Comparison of ENCODE assay signal across 9 mouse cellular contexts in genomic region chr7:139944291-139945240, GRCm38 (mm10). TPM values are rescaled to one million over a fixed set of nuclear protein-coding genes. Genes with fewer than 3 reads are reported as not detected.
A peak's percentile ranks its signal among the peaks of the same experiment; 100 is the strongest.
DNase-seq lines count a peak whose midpoint lies in the region; ATAC-seq and TF ChIP-seq lines count a peak whose summit lies in the region.
"Had no signal": no experiment of that assay in that cellular context is flagged by ENCODE, and none has a peak within 500 bp of the region (broad histone marks: within the 10 kb centered on the region; RNA-seq: fewer than 3 reads in every experiment).

No protein-coding gene starts in this region.

- TF ChIP-seq CTCF in hindbrain, postnatal 0 days (IDR thresholded peaks at IDR 0.05; ENCODE audit: low read depth) = no peak

- H3K27ac ChIP-seq in heart, embryonic 15.5 days = no peak overlapping the region
- no peak overlapping the region for H3K27ac ChIP-seq in hindbrain, postnatal 0 days
- no peak overlapping the region for H3K27ac ChIP-seq in midbrain, embryonic 16.5 days (ENCODE audit: low read length)

- intact Hi-C loops in left cerebral cortex, postnatal 14 days (cut with DNase I) = no loop called here

- H3K4me2 ChIP-seq in heart, embryonic 15.5 days = peak overlapping the region; percentile 73
- peak overlapping the region; percentile 46 for H3K4me2 ChIP-seq in hindbrain, postnatal 0 days (ENCODE audit: low read depth, low read length)
- peak overlapping the region; percentile 51 for H3K4me2 ChIP-seq in midbrain, embryonic 16.5 days (ENCODE audit: low read length)

- H3K4me1 ChIP-seq in heart, embryonic 15.5 days (replicated peaks) = peaks cover 14% of the 10 kb centered on the region
- peaks cover 2% of the 10 kb centered on the region; the same call in 1 of the 2 replicates for H3K4me1 ChIP-seq in hindbrain, postnatal 0 days (ENCODE audit: insufficient read depth, low read length)
- peaks cover 9% of the 10 kb centered on the region for H3K4me1 ChIP-seq in midbrain, embryonic 16.5 days (ENCODE audit: control insufficient read depth, insufficient read depth, low read length)

- H3K4me3 ChIP-seq in heart, embryonic 15.5 days = peak overlapping the region; percentile 47
- H3K4me3 ChIP-seq in hindbrain, postnatal 0 days (ENCODE audit: low read length) = peak overlapping the region; percentile 32
- H3K4me3 ChIP-seq in midbrain, embryonic 16.5 days (ENCODE audit: low read depth, low read length) = peak overlapping the region; percentile 30

- WGBS in heart, embryonic 15.5 days = 3% methylated on average over 68 of the region's 68 CpGs
- 4% methylated on average over 68 of the region's 68 CpGs for WGBS in hindbrain, postnatal 0 days
- WGBS in midbrain, embryonic 16.5 days = 4% methylated on average over 66 of the region's 68 CpGs

- no peaks in the 10 kb centered on the region for H3K9me3 ChIP-seq in heart, embryonic 15.5 days (replicated peaks)
- H3K9me3 ChIP-seq in hindbrain, postnatal 0 days (ENCODE audit: low read length) = no peaks in the 10 kb centered on the region
- no peaks in the 10 kb centered on the region for H3K9me3 ChIP-seq in midbrain, embryonic 16.5 days (replicated peaks; ENCODE audit: control insufficient read depth, low read length, poor library complexity, severe bottlenecking)

- DNase-seq in heart, adult 11 months = no peak
- DNase-seq in ZHBTc4 (ENCODE audit: low read depth, low spot score) = peak; percentile 82
- no peak for DNase-seq in hindbrain, postnatal 0 days (ENCODE audit: low spot score)
- no peak for DNase-seq in left cerebral cortex, postnatal 14 days (ENCODE audit: low spot score in 2 of 2)
- no peak for DNase-seq in layer of hippocampus, postnatal 10 days (ENCODE audit: low spot score in 2 of 2)
- no peak for DNase-seq in urinary bladder, postnatal 36 days (ENCODE audit: low spot score in 2 of 2)

- peaks cover 95% of the 10 kb centered on the region for H3K27me3 ChIP-seq in heart, embryonic 15.5 days
- H3K27me3 ChIP-seq in hindbrain, postnatal 0 days (ENCODE audit: insufficient read depth, low read length) = peaks cover 48% of the 10 kb centered on the region
- H3K27me3 ChIP-seq in midbrain, embryonic 16.5 days (ENCODE audit: control insufficient read depth, insufficient read depth, low read depth, low read length) = peaks cover 73% of the 10 kb centered on the region

- H3K9ac ChIP-seq in heart, embryonic 15.5 days = 0 out of 2 replicates have a peak overlapping the region, but pooled peaks have one; percentile 46
- H3K9ac ChIP-seq in hindbrain, postnatal 0 days (replicated peaks; ENCODE audit: low read length) = no peak overlapping the region
- peak overlapping the region; percentile 32; the same call in 1 of the 2 replicates for H3K9ac ChIP-seq in midbrain, embryonic 16.5 days (ENCODE audit: low read depth, low read length)

- ATAC-seq in heart, embryonic 15.5 days (replicated peaks; ENCODE audit: insufficient number of reproducible peaks, insufficient read depth, low FRiP score, low read depth) = no peak
- peak; percentile 41; the same call in 1 of the 2 replicates for ATAC-seq in hindbrain, postnatal 0 days
- ATAC-seq in midbrain, embryonic 16.5 days = no peak; the same call in 1 of the 2 replicates

- H3K36me3 ChIP-seq in heart, embryonic 15.5 days = no peaks in the 10 kb centered on the region
- no peaks in the 10 kb centered on the region for H3K36me3 ChIP-seq in hindbrain, postnatal 0 days (ENCODE audit: insufficient read depth, low read length)
- H3K36me3 ChIP-seq in midbrain, embryonic 16.5 days (ENCODE audit: control insufficient read depth, insufficient read depth, low read length) = no peaks in the 10 kb centered on the region
- H3K36me3 ChIP-seq: G1E had no signal

RNA-seq across cellular contexts. Expression of gene Utf1, which starts 1.0 kb away (rescaled TPM):
- polyA plus RNA-seq in heart, embryonic 15.5 days (2015; fragmentation: Nextera tagmentation; extraction: Ambion mirVana) = 0.60 TPM in 1 of 2 replicates, not detected in the other
- total RNA-seq in hindbrain, postnatal 0 days (2014; rRNA removed) = not detected in 2 replicates
- polyA plus RNA-seq in hindbrain, postnatal 0 days (2015; fragmentation: Nextera tagmentation; extraction: Ambion mirVana) = not detected in 2 replicates
- not detected in 2 replicates for polyA plus RNA-seq in midbrain, embryonic 16.5 days (2015; fragmentation: Nextera tagmentation; extraction: Ambion mirVana)
- total RNA-seq in left cerebral cortex, postnatal 14 days (2021) = not detected
- total RNA-seq in layer of hippocampus, postnatal 10 days (2021) = not detected
- total RNA-seq: G1E had no signal
- polyA plus RNA-seq: G1E had no signal

RNA-seq across cellular contexts. Expression of gene 6430531B16Rik, which starts 34.0 kb away (rescaled TPM):
- polyA plus RNA-seq in heart, embryonic 15.5 days (2015; fragmentation: Nextera tagmentation; extraction: Ambion mirVana) = 0.57 TPM in 1 of 2 replicates, not detected in the other
- 2.9 TPM in 1 of 2 replicates, not detected in the other for total RNA-seq in hindbrain, postnatal 0 days (2014; rRNA removed)
- 1.3 and 1.8 TPM in 2 replicates for polyA plus RNA-seq in hindbrain, postnatal 0 days (2015; fragmentation: Nextera tagmentation; extraction: Ambion mirVana)
- polyA plus RNA-seq in midbrain, embryonic 16.5 days (2015; fragmentation: Nextera tagmentation; extraction: Ambion mirVana) = 0.95 and 1.0 TPM in 2 replicates
- total RNA-seq in left cerebral cortex, postnatal 14 days (2021) = under 1 TPM; 0.79 to 0.89 TPM
- 1 to 10 TPM in 1 of 2 experiments, under 1 TPM in 1; 0.87 to 1.0 TPM for total RNA-seq in layer of hippocampus, postnatal 10 days (2021)
- polyA plus RNA-seq: G1E had no signal

RNA-seq across cellular contexts. Expression of gene Adam8, which starts 47.8 kb away (rescaled TPM):
- polyA plus RNA-seq in heart, embryonic 15.5 days (2015; fragmentation: Nextera tagmentation; extraction: Ambion mirVana) = 1.3 and 3.1 TPM in 2 replicates
- 1.7 and 2.2 TPM in 2 replicates for total RNA-seq in hindbrain, postnatal 0 days (2014; rRNA removed)
- polyA plus RNA-seq in hindbrain, postnatal 0 days (2015; fragmentation: Nextera tagmentation; extraction: Ambion mirVana) = 0.48 and 0.57 TPM in 2 replicates
- polyA plus RNA-seq in midbrain, embryonic 16.5 days (2015; fragmentation: Nextera tagmentation; extraction: Ambion mirVana) = 3.0 and 3.9 TPM in 2 replicates
- total RNA-seq in left cerebral cortex, postnatal 14 days (2021) = 1 to 10 TPM; 1.3 to 2.0 TPM
- total RNA-seq in layer of hippocampus, postnatal 10 days (2021) = 1 to 10 TPM; 1.3 to 2.4 TPM

RNA-seq across cellular contexts. Expression of gene Kndc1, which starts 50.1 kb away (rescaled TPM):
- polyA plus RNA-seq in heart, embryonic 15.5 days (2015; fragmentation: Nextera tagmentation; extraction: Ambion mirVana) = 0.11 and 0.68 TPM in 2 replicates
- 53.6 and 63.1 TPM in 2 replicates for total RNA-seq in hindbrain, postnatal 0 days (2014; rRNA removed)
- polyA plus RNA-seq in hindbrain, postnatal 0 days (2015; fragmentation: Nextera tagmentation; extraction: Ambion mirVana) = 12.7 and 12.8 TPM in 2 replicates
- polyA plus RNA-seq in midbrain, embryonic 16.5 days (2015; fragmentation: Nextera tagmentation; extraction: Ambion mirVana) = 22.5 and 23.6 TPM in 2 replicates
- total RNA-seq in left cerebral cortex, postnatal 14 days (2021) = 10 to 100 TPM; 41.1 to 52.5 TPM
- 10 to 100 TPM; 49.1 to 56.1 TPM for total RNA-seq in layer of hippocampus, postnatal 10 days (2021)
- polyA plus RNA-seq: G1E had no signal
